Mouse (Mus musculus) gastrocnemius, postnatal 25 days (tissue): ENCODE measurements around the gene Pcmt1. TPM values are rescaled to one million over a fixed set of nuclear protein-coding genes. Genes with fewer than 3 reads are reported as not detected.

ENCODE experiments used
- DNase-seq: peaks from one replicate; pipeline ENCODE4 v3.0.0; 2022
- long read RNA-seq, 2 experiments: library from polyadenylated mRNA; stranded (forward); transcript quantifications; one replicate each; pipeline ENCODE4 v2.0.0; 2021
- total RNA-seq, 2 experiments: library from RNA; stranded (reverse); gene quantifications; 1 replicate in 1 of 2; 2 replicates in 1 of 2; pipeline ENCODE4 v1.2.3; 2021

Gene Pcmt1
- total RNA-seq: 100 to 1,000 TPM in 1 of 2 experiments, 10 to 100 TPM in 1; 97.2 to 102 TPM
- long read RNA-seq, experiment 1, transcript Pcmt1-210 (7 exons, 1,132 nt): minor isoform, 12 of 179 reads
- long read RNA-seq, experiment 1, transcript Pcmt1-208 (8 exons, 2,757 nt): minor isoform, 7 of 179 reads
- long read RNA-seq, experiment 1, transcript Pcmt1-202 (8 exons, 2,491 nt): major isoform, 100 of 179 reads
- long read RNA-seq, experiment 1, partial matches to known transcripts: 24 of 179 reads
- long read RNA-seq, experiment 1, other reads (novel, unspliced or antisense): 36 of 179 reads
- long read RNA-seq, experiment 2, transcript Pcmt1-210 (7 exons, 1,132 nt): minor isoform, 6 of 188 reads
- long read RNA-seq, experiment 2, transcript Pcmt1-202 (8 exons, 2,491 nt): major isoform, 135 of 188 reads
- long read RNA-seq, experiment 2, transcript Pcmt1-208 (8 exons, 2,757 nt): minor isoform, 8 of 188 reads
- long read RNA-seq, experiment 2, partial matches to known transcripts: 7 of 188 reads
- long read RNA-seq, experiment 2, other reads (novel, unspliced or antisense): 32 of 188 reads

- peak; percentile 85 for DNase-seq
Observed at GRCm38 (mm10) chr10:7680731-7681301, at the start of gene Pcmt1, which contains the start of gene Lats1. TSS of gene Pcmt1 (minus strand) at chr10:7681136. TSS of gene Lats1 (plus strand) at chr10:7681214.

DNA sequence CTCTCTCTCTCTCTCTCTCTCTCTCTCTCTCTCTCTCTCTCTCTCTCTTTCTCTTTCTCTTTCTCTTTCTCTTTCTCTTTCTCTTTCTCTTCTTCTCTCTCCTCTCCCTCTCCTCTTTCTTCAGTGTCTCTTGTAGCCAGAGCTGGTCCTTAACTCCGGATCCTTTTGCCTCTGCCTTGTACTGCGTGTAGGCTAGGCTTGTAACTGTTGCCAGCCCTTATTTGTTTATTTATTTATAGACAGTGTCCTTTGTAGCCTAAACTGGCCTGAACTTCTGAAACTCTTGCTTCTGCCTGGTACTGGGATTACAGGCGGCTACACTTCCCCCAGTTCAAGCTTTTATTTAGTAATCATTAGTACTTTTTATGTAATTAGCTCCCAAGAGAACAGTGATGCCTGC is 46.1 kb upstream of the Pcmt1 start:
- no peak for DNase-seq

- DNase-seq: no peak
Observed at GRCm38 (mm10) chr10:7726501-7726812, 45.5 kb upstream of the Pcmt1 start.

- DNase-seq: peak; percentile 89
Observed at GRCm38 (mm10) chr10:7725751-7726500, 45.0 kb upstream of the Pcmt1 start, which contains the start of gene Katna1. TSS of gene Katna1 (plus strand) at chr10:7726000.

DNA sequence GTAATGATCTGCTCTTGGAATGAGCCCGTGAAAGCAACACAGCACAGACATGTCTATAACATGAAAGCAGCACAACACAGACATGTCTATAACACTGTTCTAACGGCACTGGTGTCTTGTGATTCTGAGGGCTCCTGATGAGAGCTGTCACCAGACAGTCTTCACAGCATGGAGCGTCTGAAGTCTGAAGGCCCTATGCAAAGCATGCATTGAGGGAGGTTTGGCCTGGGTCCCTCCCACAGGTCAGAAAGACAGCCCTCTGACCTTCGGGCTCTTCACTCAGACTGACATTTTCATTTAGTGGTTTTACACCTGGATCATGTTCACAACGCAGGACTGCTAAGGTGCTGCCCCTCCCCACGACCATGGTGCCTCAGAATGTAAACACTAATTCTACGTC is 34.1 kb upstream of the Pcmt1 start:
- DNase-seq: no peak

- DNase-seq: no peak
Observed at GRCm38 (mm10) chr10:7712506-7712905, 31.6 kb upstream of the Pcmt1 start.

GRCm38 (mm10) chr10:7710121-7710520 is 29.2 kb upstream of the Pcmt1 start:
- no peak for DNase-seq

DNA sequence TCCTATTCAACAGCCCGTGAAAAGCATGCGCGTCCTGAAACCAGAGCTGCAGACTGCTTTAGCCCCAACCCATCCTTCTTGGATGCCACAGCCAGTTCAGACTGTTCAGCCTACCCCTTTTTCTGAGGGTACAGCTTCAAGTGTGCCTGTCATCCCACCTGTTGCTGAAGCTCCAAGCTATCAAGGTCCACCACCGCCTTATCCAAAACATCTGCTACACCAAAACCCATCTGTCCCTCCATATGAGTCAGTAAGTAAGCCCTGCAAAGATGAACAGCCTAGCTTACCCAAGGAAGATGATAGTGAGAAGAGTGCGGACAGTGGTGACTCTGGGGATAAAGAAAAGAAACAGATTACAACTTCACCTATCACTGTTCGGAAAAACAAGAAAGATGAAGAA is 21.6 kb upstream of the Pcmt1 start:
- DNase-seq: no peak

DNA sequence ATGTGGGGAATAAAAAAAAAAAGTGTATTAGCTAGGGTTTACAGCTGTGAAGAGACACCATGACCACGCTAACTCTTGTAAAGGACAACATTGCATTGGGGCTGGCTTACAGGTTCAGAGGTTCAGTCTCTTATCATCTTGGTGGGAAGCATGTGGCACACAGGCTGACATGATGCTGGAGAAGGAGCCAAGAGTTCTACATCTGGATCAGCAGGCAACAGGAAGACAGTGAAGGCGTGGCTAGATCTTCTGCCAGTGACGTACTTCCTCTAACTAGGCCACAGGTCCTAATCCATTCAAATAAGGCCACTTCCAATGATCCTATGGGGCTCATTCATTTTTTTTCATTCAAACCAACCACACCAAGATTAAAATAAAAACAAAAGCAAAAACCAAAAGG is 19.2 kb upstream of the Pcmt1 start:
- DNase-seq: no peak

- no peak for DNase-seq
Observed at GRCm38 (mm10) chr10:7695286-7695685, 14.3 kb upstream of the Pcmt1 start.

- DNase-seq: no peak
Observed at GRCm38 (mm10) chr10:7686902-7687301, 6.0 kb upstream of the Pcmt1 start.

GRCm38 (mm10) chr10:7682249-7682648 is 1.3 kb upstream of the Pcmt1 start:
- no peak for DNase-seq

- DNase-seq: peak; percentile 84
Observed at GRCm38 (mm10) chr10:7681343-7682025, 548 bp upstream of the Pcmt1 start.

- no peak for DNase-seq
Observed at GRCm38 (mm10) chr10:7673673-7674072, 7.3 kb downstream of the Pcmt1 start.

DNA sequence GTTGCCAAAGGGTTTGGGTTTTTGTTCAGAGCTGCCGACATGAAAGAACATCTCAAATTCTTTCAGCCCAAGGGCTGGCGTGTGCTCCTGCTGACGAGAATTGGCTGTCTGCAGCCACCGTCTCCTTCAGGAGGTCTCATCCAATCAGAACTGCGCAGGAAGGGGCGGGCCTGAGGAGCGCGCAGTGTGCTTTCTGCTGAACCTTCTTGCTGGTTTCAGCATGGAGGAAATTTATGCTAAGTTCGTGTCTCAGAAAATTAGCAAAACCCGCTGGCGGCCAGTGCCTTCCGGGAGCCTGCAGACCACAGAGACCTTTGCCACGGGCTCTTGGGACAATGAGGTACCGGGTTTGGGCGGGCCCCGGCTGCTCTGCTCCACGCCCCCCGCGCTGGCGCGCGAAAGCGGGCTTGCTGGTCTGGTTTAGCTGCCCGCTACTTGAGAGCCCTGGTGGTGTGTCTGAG is 13.6 kb downstream of the Pcmt1 start, which contains the start of gene Nup43:
Gene Nup43 (plus strand): TSS at position 162 of the 461 bp plus-strand sequence.
- peak; percentile 86 for DNase-seq

DNA sequence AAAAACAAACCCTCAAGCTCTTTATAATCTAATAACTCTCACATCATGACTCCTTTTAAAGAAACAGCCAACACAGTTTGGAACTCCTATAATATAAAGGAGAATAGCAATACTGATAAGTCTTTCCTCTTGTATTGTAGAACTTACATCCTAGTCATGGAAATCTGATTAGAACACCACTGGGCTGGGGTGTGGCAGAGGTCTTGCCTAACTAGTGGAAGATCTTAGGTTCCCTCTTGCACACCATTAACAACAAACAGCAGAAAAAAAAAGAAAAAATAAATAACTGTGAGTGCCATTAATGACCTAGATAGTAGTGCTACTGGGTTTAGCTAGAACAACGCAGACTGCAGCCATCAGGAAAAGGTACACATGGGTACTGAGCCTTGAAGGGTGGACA is 16.0 kb downstream of the Pcmt1 start:
- DNase-seq: no peak

DNA sequence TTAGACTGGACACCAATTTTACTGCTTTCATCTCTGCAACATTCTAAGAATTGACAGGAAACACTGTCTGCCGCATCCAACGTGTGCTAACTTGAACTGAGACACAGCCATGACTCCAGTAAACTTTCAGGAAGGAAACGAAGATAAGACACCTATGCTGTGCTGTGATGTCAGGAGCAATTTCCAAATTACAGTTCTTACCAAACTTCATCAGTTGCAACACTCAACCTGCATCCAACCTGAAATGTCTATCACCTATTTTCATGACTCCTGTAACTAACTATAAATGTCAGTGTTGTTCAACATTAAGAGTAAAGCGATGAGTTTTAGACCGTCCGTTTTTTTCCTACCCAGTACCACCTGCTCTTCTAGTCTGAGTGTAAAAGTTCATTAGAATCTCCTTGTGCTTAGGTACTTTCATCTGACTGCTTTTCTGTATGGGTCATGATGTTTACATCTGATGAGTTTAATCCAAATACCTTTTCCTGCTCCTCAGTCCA is 16.9 kb downstream of the Pcmt1 start:
- DNase-seq: no peak

DNA sequence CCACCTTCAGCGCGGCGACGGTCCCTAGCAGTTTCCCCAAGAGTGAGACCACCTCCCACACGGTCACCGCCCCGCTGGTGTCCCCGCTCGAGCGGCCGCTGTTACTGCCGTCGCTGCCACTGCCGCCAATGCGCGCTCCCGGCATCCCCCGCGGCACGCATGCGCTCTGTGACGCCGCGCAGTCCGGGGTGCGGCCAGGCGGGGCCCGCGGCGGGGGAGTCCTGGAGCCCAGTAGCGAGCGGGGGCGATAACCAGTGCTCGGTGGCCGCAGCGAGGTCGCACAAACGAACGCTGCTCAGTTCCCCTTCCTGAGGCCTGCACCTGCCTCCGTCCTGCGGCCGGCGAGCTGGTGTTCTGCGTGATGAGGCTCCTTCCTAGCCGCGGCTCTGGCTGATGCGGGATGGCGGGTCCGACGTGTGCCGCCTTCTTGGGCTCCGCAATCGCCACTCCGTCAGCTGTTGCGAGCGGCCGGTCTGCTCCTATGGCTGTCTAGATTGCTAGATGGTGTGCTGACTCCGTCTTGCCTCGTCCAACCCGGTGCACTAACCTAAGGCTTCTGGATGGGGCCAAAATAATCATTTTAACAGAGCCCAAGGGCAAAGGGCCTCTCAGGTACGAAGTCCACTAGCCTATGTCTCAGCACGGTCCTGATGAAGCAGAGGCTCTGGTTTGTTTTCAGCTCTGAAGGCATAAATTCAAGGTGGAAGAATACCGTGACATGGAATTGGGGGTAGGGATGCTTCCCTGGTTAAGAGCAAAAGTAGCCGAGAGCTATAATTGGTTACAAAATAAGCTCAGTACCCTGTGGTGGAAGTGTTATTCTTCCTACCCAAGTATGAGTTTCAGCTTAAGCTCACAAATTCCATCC is 17.5 kb downstream of the Pcmt1 start:
- DNase-seq: peak; percentile 92

DNA sequence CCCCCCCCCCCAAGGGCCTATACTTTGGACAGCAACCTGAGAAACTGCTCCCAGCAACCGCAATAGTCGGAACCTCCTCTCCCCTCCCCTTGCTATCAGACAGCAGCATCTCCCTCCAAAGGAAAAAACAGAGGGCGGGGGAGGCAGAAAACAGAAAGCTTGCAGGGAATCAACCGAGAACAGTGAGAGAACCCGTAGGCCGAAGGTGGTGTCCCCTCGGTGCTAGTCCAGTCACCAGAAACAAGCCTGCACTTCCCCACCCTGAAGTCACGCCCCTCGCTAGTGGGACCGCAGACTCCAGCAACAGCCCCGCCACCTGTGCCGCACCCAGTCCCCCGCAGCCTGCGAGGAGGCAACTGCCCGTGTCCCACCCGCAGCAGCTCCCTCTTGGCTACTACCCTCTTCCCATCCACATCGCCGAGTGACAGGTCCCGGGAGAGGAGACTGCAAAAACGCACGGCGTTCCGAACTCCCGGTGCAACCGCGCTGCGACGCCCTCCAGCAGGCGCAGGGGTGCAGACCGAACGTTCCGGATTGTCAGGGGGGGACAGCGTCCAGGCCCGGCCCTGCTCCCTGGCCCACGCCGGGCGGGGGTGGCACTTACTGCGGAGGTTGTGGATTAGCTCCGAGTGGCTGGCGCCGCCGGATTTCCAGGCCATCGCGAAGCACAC is 18.3 kb downstream of the Pcmt1 start:
- DNase-seq: no peak

DNA sequence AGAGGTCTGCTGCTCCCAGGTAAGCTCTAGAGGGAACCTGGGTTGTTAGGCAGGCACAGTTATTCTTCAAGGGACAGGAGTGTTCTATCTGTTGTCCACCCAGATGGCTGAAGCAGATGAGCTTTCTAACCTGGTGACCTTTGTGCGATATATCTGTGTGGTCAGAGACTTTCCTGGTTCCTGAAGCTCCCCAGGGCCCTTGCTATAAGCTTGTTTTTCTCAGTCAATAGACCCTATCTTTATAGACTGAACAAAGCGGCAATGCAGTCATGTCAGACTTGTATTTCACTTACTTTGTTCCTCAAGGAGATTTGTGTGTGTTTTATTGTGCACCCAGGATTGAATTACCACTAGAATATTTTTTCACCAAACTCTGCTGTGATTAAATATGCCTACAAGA is 29.9 kb downstream of the Pcmt1 start:
- no peak for DNase-seq
